Mouse (Mus musculus): ENCODE measurements around the gene Tctex1d4. TPM values are rescaled to one million over a fixed set of nuclear protein-coding genes. Genes with fewer than 3 reads are reported as not detected.

Tctex1d4 gene
- polyA plus RNA-seq, 1 experiment from 2014 or later, result 0.35 TPM

DNA sequence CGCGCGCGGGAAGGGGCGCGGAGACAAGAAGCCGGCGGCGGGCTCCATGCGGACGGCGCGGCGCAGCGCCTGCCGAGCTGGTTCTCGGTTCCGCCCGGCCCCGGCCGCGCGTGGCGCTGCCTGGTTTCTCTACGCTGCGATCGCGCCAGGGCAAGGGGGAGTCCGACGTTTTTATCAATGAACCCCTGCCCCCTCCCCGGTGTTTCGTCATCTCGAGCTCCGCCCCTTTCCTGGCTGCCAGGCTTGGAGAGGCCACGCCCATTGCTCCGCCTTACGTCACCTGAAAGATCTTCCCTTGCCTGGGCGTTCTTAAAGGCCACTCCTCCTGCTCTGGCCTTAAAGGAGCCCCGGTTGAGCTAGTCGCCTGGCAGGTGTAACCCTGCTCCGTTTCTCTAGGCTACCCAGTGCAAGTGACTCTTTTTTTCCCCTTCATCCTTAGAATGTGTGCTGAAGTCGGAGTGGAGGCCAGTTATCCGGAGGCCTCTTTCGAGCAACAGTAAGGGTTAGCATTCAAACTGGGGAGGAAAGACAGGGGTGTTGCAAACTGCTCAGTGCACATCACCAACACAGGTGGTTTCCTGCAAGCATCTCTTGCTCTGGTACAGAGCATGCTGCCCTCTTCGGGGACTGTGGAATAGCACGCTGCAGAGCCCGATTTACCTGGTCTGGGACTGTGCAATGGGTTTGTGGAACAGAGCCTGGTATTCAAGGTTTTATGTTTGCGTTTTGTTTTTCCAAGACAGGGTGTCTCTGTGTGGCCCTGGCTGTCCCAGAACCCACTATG lies 7.4 kb downstream of the Tctex1d4 start, which contains the start of gene Plk3:
Plk3 (minus strand) TSS at position 147 of the 784 bp plus-strand sequence.
- Histone ChIP-seq H3K36me3 (ENCODE audit: control insufficient read depth, insufficient read depth) (no peaks in the 10 kb centered on the region), H3K27ac (ENCODE audit: low read length) (peak within 1 kb of the TSS; percentile 10), H3K4me1 (replicated peaks; ENCODE audit: control insufficient read depth, insufficient read depth, low read length) (peaks cover 20% of the 10 kb centered on the region), H3K9me3 (ENCODE audit: control insufficient read depth, low read length) (no peaks in the 10 kb centered on the region), H3K4me2 (ENCODE audit: low read length) (peak within 1 kb of the TSS; percentile 93), H3K9ac (replicated peaks; ENCODE audit: low read depth, low read length) (peak within 1 kb of the TSS; percentile 77), H3K4me3 (replicated peaks; ENCODE audit: low read length) (peak within 1 kb of the TSS; percentile 66), H3K27me3 (replicated peaks; ENCODE audit: control insufficient read depth, insufficient read depth, low read length) (0 out of 2 replicates have a peak, but pooled peaks cover 4% of the 10 kb centered on the region)
- ATAC-seq, result peak; percentile 89
- WGBS, result 3% methylated on average over 23 of the region's 48 CpGs

- H3K36me3 ChIP-seq (ENCODE audit: control insufficient read depth, insufficient read depth), result no peaks in the 10 kb centered on the region
- 44% methylated on average over 2 of the region's 2 CpGs for WGBS
- H3K9me3 ChIP-seq (ENCODE audit: control insufficient read depth, low read length), result no peaks in the 10 kb centered on the region
- peak overlapping the region; percentile 93; the same call in 1 of the 2 replicates for H3K4me2 ChIP-seq (ENCODE audit: low read length)
- ATAC-seq, result no peak
- peaks cover 20% of the 10 kb centered on the region for H3K4me1 ChIP-seq (replicated peaks; ENCODE audit: control insufficient read depth, insufficient read depth, low read length)
- H3K27ac ChIP-seq (ENCODE audit: low read length), result no peak overlapping the region
- no peak overlapping the region for H3K9ac ChIP-seq (replicated peaks; ENCODE audit: low read depth, low read length)
- H3K27me3 ChIP-seq (replicated peaks; ENCODE audit: control insufficient read depth, insufficient read depth, low read length), result 0 out of 2 replicates have a peak, but pooled peaks cover 4% of the 10 kb centered on the region
- no peak overlapping the region for H3K4me3 ChIP-seq (replicated peaks; ENCODE audit: low read length)
Measured at GRCm38 (mm10) chr4:117134601-117134995, 8.0 kb downstream of the Tctex1d4 start.

DNA sequence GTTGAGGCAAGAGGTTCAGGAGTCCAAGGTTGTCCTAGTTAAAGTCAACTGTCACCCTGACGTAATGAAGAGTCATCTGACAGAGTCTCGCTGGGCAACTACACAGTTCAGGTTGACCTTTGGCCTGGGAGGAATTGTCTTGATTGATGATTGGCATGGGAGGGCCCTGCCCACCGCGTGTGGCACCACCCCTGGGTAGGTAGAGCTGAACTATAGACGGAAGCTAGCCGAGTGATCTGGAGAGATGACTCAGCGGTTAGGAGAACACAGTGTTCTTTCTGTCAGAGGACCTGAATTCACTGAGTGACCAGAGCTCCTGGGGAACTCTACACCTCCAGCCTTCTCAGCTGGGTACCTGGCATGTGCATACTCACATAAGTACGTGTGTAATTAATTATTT lies 9.4 kb downstream of the Tctex1d4 start:
- 37% methylated on average over 8 of the region's 8 CpGs for WGBS
- no peaks in the 10 kb centered on the region for H3K36me3 ChIP-seq (ENCODE audit: control insufficient read depth, insufficient read depth)
- no peak overlapping the region for H3K27ac ChIP-seq (ENCODE audit: low read length)
- H3K4me2 ChIP-seq (ENCODE audit: low read length), result no peak overlapping the region
- H3K4me3 ChIP-seq (replicated peaks; ENCODE audit: low read length), result no peak overlapping the region
- ATAC-seq, result no peak
- H3K27me3 ChIP-seq (replicated peaks; ENCODE audit: control insufficient read depth, insufficient read depth, low read length), result 0 out of 2 replicates have a peak, but pooled peaks cover 4% of the 10 kb centered on the region
- H3K9ac ChIP-seq (replicated peaks; ENCODE audit: low read depth, low read length), result no peak overlapping the region
- H3K9me3 ChIP-seq (ENCODE audit: control insufficient read depth, low read length), result no peaks in the 10 kb centered on the region
- peaks cover 20% of the 10 kb centered on the region for H3K4me1 ChIP-seq (replicated peaks; ENCODE audit: control insufficient read depth, insufficient read depth, low read length)

GRCm38 (mm10) chr4:117138295-117139216 lies 12.0 kb downstream of the Tctex1d4 start:
- H3K27me3 ChIP-seq (replicated peaks; ENCODE audit: control insufficient read depth, insufficient read depth, low read length), result 0 out of 2 replicates have a peak, but pooled peaks cover 4% of the 10 kb centered on the region
- 73% methylated on average over 16 of the region's 17 CpGs for WGBS
- H3K4me2 ChIP-seq (ENCODE audit: low read length), result no peak overlapping the region
- H3K9ac ChIP-seq (replicated peaks; ENCODE audit: low read depth, low read length), result no peak overlapping the region
- H3K4me1 ChIP-seq (replicated peaks; ENCODE audit: control insufficient read depth, insufficient read depth, low read length), result peaks cover 4% of the 10 kb centered on the region
- no peaks in the 10 kb centered on the region for H3K36me3 ChIP-seq (ENCODE audit: control insufficient read depth, insufficient read depth)
- ATAC-seq, result no peak
- H3K27ac ChIP-seq (ENCODE audit: low read length), result no peak overlapping the region
- no peaks in the 10 kb centered on the region for H3K9me3 ChIP-seq (ENCODE audit: control insufficient read depth, low read length)
- H3K4me3 ChIP-seq (replicated peaks; ENCODE audit: low read length), result no peak overlapping the region

GRCm38 (mm10) chr4:117139217-117139612 lies 12.6 kb downstream of the Tctex1d4 start:
- Histone ChIP-seq H3K27me3 (replicated peaks; ENCODE audit: control insufficient read depth, insufficient read depth, low read length) (0 out of 2 replicates have a peak, but pooled peaks cover 4% of the 10 kb centered on the region), H3K9me3 (ENCODE audit: control insufficient read depth, low read length) (no peaks in the 10 kb centered on the region)
- ATAC-seq, result no peak

GRCm38 (mm10) chr4:117140613-117141012 lies 14.0 kb downstream of the Tctex1d4 start:
- Histone ChIP-seq H3K27ac (ENCODE audit: low read length) (no peak overlapping the region), H3K4me2 (ENCODE audit: low read length) (no peak overlapping the region), H3K9ac (replicated peaks; ENCODE audit: low read depth, low read length) (no peak overlapping the region), H3K36me3 (ENCODE audit: control insufficient read depth, insufficient read depth) (no peaks in the 10 kb centered on the region), H3K27me3 (replicated peaks; ENCODE audit: control insufficient read depth, insufficient read depth, low read length) (0 out of 2 replicates have a peak, but pooled peaks cover 2% of the 10 kb centered on the region), H3K4me3 (replicated peaks; ENCODE audit: low read length) (no peak overlapping the region), H3K9me3 (ENCODE audit: control insufficient read depth, low read length) (no peaks in the 10 kb centered on the region), H3K4me1 (replicated peaks; ENCODE audit: control insufficient read depth, insufficient read depth, low read length) (no peaks in the 10 kb centered on the region)
- WGBS, result 30% methylated on average over 4 of the region's 4 CpGs
- no peak for ATAC-seq

More at GRCm38 (mm10) chr4:117139217-117139612, 12.6 kb downstream of the Tctex1d4 start:
- H3K4me2 ChIP-seq (ENCODE audit: low read length), result no peak overlapping the region
- H3K9ac ChIP-seq (replicated peaks; ENCODE audit: low read depth, low read length), result no peak overlapping the region
- H3K36me3 ChIP-seq (ENCODE audit: control insufficient read depth, insufficient read depth), result no peaks in the 10 kb centered on the region
- 0% methylated on average over 2 of the region's 2 CpGs for WGBS
- no peak overlapping the region for H3K27ac ChIP-seq (ENCODE audit: low read length)
- H3K4me3 ChIP-seq (replicated peaks; ENCODE audit: low read length), result no peak overlapping the region
- H3K4me1 ChIP-seq (replicated peaks; ENCODE audit: control insufficient read depth, insufficient read depth, low read length), result peaks cover 2% of the 10 kb centered on the region

DNA sequence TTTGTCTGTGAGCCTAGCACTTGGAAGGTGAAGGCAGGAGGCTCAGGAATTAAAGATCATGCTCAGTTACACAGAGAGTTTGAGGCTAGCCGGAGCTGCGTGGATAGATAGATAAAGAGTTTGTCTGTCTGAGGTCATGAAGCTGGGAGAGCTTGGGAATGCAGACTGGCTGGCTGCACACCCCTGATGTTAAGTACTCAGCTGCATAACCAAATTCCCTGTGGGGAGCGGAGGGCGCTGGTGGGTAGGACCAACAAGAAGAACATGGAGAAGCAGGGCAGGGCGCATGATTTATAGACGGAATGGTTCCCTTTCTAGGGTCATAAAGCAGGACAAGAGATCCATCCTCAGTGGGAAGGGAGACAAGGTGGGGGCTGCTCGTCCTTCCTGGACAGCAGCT lies 16.4 kb downstream of the Tctex1d4 start:
- Histone ChIP-seq H3K4me3 (replicated peaks; ENCODE audit: low read length) (no peak overlapping the region), H3K27ac (ENCODE audit: low read length) (no peak overlapping the region), H3K27me3 (replicated peaks; ENCODE audit: control insufficient read depth, insufficient read depth, low read length) (no peaks in the 10 kb centered on the region), H3K36me3 (ENCODE audit: control insufficient read depth, insufficient read depth) (no peaks in the 10 kb centered on the region), H3K9ac (replicated peaks; ENCODE audit: low read depth, low read length) (no peak overlapping the region), H3K4me1 (replicated peaks; ENCODE audit: control insufficient read depth, insufficient read depth, low read length) (no peaks in the 10 kb centered on the region), H3K4me2 (ENCODE audit: low read length) (no peak overlapping the region), H3K9me3 (ENCODE audit: control insufficient read depth, low read length) (no peaks in the 10 kb centered on the region)
- 64% methylated on average over 7 of the region's 7 CpGs for WGBS
- no peak for ATAC-seq

DNA sequence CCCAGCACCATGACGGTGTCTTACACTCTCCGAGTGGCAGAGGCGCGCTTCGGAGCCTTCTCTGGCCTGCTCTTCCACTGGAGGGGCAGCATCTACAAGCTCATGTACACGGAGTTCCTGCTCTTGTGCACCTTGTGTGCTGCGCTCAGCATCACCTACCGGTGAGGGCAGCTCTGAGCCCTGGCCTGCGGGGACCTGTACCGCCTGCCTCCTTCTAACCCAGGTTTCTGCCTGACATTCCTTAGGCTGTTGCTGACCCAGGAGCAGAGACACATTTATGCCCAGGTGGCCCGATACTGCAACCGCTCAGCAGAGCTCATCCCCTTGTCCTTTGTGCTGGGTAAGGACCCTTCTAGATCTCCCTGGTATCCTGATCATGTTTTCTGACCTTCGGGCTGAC lies 18.7 kb downstream of the Tctex1d4 start:
- Histone ChIP-seq H3K27ac (ENCODE audit: low read length) (no peak overlapping the region), H3K4me1 (replicated peaks; ENCODE audit: control insufficient read depth, insufficient read depth, low read length) (no peaks in the 10 kb centered on the region), H3K36me3 (ENCODE audit: control insufficient read depth, insufficient read depth) (peaks cover under 1% of the 10 kb centered on the region), H3K4me2 (ENCODE audit: low read length) (no peak overlapping the region), H3K9me3 (ENCODE audit: control insufficient read depth, low read length) (no peaks in the 10 kb centered on the region), H3K9ac (replicated peaks; ENCODE audit: low read depth, low read length) (no peak overlapping the region), H3K27me3 (replicated peaks; ENCODE audit: control insufficient read depth, insufficient read depth, low read length) (no peaks in the 10 kb centered on the region), H3K4me3 (replicated peaks; ENCODE audit: low read length) (no peak overlapping the region)
- no peak for ATAC-seq
- WGBS, result 95% methylated on average over 13 of the region's 13 CpGs

DNA sequence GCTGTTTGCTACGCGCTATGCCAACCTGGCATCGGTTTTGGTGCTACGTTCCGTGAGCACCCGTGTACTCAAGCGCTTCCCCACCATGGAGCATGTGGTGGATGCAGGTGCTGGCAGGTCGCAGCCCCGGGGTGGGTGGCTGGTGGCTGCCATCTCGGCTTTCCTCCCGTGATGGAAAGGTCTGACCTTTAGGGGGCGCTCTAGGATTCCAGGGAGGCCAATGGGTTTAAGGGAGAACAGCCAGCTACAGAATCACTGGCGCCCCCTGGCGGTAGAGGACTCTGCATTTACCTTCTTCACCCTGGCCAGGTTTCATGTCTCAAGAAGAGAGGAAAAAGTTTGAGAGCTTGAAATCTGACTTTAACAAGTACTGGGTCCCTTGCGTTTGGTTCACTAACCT lies 19.6 kb downstream of the Tctex1d4 start:
- no peak overlapping the region for H3K4me3 ChIP-seq (replicated peaks; ENCODE audit: low read length)
- H3K9me3 ChIP-seq (ENCODE audit: control insufficient read depth, low read length), result no peaks in the 10 kb centered on the region
- H3K4me1 ChIP-seq (replicated peaks; ENCODE audit: control insufficient read depth, insufficient read depth, low read length), result no peaks in the 10 kb centered on the region
- H3K4me2 ChIP-seq (ENCODE audit: low read length), result no peak overlapping the region
- 27% methylated on average over 15 of the region's 15 CpGs for WGBS
- no peaks in the 10 kb centered on the region for H3K27me3 ChIP-seq (replicated peaks; ENCODE audit: control insufficient read depth, insufficient read depth, low read length)
- ATAC-seq, result no peak
- H3K9ac ChIP-seq (replicated peaks; ENCODE audit: low read depth, low read length), result no peak overlapping the region
- H3K36me3 ChIP-seq (ENCODE audit: control insufficient read depth, insufficient read depth), result peaks cover 10% of the 10 kb centered on the region
- no peak overlapping the region for H3K27ac ChIP-seq (ENCODE audit: low read length)

Measured in forebrain, embryonic 16.5 days (tissue).